Mouse (Mus musculus) megakaryocyte progenitor cell, adult 5-6 weeks (primary cell): Measurements from ENCODE around the gene Zfp800. TPM values are rescaled to one million over a fixed set of nuclear protein-coding genes. Genes with fewer than 3 reads are reported as not detected.

Experiments used
- ATAC-seq: replicated peaks from 2 replicates; pipeline ENCODE4 v1.8.0; 2016; ENCODE audit warnings: mild to moderate bottlenecking, moderate TSS enrichment, inconsistent platforms; ENCODE audit not compliant: poor library complexity
- total RNA-seq, 2 experiments: library from RNA; stranded (forward) in 1 of 2; stranded (reverse) in 1 of 2; fragments of 157-497, 149-512 nt in 1 of 2; fragments of 200-1000 nt in 1 of 2; gene quantifications; 2 replicates each; pipeline versions ENCODE4 v1.2.3 to v1.2.4; 2015 to 2017

Zfp800 gene
- 63.6 and 64.3 TPM in 2 replicates for total RNA-seq (2015)
- total RNA-seq (2017): 57.3 and 65.0 TPM in 2 replicates

DNA sequence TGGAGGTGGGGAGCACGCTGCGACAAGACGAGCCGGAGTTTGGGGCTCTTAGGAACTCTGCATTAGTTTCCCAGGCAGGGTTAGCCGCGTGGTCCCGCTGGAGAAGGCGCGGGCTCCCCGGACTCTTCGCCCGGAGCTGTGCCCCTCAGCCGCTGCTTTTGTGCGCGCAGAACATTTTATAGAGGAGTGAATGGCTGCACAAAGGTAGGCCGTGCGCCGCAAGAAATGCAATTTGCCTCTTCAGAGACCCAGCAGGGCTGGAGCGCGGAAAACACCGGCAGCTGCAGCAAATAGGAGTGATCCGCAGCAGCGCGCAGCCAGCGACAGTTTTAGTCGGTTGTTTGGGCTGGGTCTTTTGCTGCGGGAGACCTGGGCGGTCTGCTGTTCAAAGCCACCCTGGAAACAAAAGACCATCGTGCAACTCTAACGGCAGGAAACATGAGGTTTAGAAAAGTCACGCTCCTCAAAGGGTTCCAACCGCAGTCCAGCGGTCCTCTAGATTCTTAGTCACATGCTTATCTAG is at the start of gene Zfp800:
TSS of gene Zfp800 (minus strand) at position 325 of the 523 bp plus-strand sequence.
- ATAC-seq: peak; percentile 52

DNA sequence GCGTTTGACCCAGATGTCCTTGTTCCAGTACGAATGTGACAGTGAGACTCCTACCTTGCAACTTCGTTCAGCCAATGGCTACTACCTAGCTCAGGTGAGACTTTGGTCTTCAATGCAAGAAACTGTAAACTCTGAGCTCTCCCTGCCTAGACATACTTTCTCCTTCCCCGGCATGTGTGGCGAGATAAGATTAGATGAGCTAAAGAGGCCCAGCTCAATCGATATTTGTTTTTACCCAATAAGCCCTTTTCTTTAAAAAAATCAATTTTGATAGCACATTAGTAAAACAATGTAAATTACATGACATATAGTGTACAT is 33.7 kb upstream of the Zfp800 start:
- no peak for ATAC-seq

DNA sequence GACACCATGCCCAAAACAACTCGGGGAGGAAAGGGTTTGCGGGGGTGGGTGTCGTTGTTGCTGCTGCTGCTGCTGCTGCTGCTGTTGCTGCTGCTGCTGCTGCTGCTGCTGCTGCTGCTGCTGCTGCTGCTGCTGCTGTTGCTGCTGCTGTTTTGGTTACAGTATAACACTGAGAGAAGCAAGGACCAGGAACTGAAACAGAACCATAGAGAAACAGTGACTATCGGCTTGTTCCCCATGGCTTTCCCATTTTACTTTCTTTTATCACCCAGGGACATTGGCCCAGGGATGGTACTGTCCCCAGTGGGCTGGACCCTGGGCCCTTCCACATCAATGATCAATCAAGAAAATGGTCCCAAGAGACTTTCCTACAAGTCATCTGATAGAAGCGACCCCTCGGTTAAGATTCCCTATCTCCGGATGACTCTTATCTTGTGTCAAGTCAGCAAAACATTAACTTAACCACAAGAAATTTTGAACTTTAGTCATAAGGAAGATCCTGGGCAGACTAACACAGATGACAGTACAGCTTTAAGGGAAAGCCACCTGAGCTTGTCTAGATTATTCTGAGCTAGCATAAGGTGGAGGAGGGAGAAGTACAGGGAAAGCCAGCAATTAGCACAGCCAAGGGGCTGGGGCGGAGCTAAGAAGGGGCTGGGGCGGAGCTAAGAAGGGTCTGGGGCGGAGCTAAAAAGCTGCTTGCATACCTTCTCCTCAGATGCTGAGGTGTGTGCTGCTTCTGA is 33.2 kb upstream of the Zfp800 start:
- ATAC-seq: peak; percentile 39; the same call in 1 of the 2 replicates

DNA sequence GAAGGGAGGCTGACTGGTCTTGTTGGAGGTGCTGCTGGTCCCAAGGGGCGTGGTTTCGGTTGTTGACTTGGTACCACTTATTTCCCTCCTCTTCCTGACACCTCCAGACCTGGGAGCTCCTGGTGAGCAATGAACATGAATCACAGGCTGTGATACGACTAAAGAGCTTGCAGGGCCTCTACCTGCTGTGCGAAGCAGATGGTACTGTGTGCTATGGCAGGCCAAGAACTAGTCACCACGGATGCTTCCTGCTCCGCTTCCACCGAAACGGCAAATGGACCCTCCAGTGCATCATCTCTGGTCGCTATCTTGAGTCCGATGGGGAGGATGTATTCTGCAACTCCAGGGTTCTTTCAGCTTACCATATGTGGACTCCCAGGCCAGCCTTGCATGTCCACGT is 32.1 kb upstream of the Zfp800 start:
- no peak for ATAC-seq

DNA sequence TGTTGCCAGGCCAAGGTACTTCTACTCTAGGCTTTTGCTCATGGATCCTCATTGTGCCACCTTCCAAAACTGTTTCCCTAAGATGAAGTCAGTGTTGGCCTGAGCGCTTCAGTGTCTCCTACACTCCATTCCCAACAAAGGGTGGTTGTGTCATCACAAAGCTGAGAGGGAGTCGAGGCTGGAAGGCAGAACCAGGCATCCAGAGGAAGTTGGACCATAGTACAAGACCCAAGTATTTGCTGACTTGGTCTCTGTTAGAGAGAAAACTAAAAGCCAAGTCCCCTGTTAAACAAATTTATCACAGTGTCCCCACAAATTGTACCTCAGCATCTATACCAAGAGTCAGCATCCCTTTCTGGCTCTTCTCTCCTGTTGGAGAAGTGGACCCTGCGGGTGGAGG is 30.5 kb upstream of the Zfp800 start, which contains the start of gene Gcc1:
TSS of gene Gcc1 (minus strand) at position 101 of the 400 bp plus-strand sequence.
- ATAC-seq: no peak

DNA sequence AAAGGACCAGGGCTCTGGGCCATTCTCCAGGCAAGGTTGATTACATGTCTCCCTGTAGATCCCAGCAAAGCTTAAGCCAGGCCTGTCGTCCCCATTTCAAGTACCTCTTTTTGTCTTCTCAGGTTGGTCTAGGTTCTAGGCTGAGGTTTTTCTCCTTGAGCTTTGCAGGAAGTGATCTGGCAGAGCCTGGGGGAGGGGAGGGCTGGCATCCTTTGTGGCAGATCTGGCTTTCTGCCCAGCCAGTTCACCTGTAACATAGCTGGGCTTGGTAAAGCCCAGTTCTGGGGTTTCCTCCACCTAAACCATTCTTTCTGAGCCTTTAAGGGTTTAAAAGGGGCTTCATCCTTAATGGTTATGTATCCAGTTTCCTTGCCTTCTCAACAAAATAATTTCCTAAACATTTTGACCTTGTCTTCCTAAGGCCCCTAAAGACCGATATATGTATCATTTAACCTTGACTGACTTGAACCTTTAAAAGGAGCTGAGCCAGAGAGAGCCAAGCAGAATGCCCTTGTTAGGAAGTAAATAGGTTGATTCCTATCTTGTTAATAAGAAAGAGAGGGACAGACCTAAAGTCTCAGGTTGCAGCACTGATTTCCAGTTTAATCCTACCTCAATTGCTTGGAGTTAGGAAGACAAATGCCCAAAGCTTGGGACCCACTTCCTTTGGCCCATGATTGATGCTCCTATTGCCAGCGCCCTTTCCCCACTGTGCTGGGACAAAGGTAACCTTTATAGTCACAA is 29.5 kb upstream of the Zfp800 start, which contains the start of gene Fscn3:
TSS of gene Fscn3 (plus strand) at position 694 of the 744 bp plus-strand sequence.
- no peak for ATAC-seq

DNA sequence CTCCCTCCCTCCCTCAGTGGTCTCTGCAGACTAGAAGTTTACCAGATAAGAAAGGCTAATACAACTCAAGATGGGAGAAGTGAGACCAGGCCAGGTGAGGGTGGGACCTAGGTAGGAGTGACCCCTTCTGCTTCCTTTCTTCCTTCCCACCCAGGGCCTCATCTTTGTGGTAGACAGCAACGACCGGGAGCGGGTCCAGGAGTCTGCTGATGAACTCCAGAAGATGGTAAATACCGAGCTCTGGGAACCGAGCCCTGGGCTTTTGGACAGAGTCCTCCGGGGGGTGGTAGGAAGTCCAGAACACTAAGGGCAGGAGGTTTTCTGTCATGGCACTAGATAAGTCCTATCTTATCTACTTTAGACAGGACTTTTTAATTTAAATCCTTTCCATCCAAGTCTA is 27.2 kb upstream of the Zfp800 start:
- ATAC-seq: no peak

DNA sequence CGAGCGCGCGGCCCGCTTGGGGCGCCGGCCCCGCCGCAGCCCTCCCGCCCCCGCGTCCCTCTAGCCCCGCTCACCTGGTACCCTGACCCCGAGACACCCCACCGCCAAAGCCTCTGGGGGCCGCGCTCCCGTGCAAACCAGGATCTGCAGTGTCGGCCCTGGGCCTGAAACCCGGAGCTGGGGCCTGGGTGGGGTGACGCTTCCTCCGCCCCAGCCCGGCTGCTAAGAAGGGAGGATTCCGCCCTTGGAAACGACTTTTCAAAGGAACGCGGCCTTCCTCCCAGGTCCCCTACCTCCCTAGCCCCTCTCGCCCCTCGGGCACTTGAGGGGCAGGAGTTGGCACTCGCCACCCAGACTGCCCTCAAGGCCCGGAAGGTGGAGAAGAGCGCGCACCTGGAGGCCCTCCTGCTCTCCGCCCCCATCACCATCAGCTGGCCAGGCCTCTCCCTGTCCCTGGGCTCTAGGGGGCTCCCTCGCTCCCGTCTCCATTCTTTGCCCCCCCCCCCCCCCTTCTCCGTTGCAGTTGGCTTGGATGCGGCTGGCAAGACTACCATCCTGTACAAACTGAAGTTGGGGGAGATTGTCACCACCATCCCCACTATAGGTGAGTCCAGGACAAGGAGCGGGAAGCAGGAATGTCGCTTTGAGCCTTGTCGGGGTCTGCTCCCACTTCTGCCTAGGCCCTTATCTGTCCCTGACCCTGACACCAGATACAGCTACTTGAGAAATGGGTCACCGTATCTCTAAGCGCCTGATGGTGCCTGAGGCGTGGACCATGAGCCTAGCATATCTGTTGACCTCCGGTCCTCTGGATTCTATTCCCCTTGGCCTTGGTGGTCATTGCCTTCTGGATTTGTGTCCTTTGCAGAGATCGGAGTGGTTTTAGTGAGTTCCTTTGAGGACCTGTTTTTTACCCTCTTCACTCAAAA is 26.2 kb upstream of the Zfp800 start:
- ATAC-seq: peak; percentile 21

DNA sequence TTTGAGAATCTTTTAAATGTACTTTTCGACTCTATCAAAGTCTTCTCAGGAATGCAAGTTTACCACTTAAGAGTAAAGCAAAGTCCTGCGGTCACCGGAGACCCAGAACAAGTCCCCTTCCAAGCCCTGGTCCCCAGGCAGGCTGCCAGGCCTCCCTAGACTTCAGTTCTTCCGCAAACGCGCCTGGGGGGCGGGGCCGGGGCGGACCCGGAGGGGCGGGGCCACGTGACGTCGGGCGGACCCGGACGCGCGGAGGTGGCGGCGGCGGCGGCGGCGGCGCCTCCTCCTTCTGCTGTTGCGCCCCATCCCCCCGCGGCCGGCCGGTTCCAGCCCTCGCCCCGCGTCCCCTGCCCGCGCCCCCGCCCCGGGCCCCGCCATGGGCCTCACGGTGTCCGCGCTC is 25.5 kb upstream of the Zfp800 start, which contains the start of gene Arf5:
TSS of gene Arf5 (plus strand) at position 248 of the 400 bp plus-strand sequence.
- ATAC-seq: peak; percentile 42

DNA sequence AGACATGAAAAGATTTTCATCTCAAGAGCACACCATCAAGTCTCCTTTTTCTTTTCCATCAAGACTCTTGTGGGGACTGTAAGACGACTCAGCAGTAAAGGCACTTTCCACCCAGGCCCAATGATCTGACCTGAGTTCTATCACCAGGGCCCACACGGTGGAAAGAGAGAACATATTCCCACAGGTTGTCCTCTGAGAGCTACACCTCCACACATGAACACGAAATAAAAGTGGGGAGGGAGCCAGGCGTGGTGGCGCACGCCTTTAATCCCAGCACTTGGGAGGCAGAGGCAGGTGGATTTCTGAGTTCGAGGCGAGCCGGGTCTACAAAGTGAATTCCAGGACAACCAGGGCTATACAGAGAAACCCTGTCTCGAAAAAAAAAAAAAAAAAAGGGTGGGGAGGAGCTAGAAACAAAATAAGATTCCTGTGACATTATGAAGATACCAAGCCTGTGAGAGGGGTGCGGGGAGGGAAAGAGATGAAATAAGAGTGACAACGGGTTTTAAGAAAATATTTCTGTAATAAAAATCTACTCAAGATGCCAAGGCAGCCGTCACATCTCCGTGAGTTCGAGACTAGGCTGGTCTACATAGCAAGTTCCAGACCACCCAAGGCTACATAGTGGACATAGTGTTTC is 25.0 kb upstream of the Zfp800 start:
- no peak for ATAC-seq

DNA sequence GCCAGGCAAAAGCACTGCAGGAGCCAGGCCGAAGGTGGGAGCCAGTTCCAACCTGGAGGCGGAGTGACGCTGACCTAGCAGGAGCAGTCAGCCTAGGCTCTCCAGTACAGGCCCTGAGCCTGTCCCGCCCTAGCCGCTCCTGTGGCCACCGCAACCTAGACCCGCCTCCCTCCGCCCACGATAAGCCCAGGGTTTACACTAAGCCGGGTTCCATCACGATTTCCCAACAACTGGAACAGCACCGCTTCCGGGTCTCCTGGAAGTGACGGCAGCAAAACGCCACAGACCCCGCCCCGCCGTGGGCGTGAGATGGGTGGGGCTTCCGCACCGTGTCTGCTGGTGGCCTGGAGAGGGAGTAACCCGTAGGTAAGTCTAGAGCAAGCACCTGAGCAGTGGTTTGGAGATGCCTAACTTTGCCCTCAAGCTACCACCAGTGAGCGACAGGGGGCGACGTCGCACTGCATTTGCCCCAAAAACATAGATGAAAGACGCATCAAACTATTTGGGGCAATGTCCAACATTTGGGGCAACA is 23.7 kb upstream of the Zfp800 start:
- ATAC-seq: peak; percentile 84

DNA sequence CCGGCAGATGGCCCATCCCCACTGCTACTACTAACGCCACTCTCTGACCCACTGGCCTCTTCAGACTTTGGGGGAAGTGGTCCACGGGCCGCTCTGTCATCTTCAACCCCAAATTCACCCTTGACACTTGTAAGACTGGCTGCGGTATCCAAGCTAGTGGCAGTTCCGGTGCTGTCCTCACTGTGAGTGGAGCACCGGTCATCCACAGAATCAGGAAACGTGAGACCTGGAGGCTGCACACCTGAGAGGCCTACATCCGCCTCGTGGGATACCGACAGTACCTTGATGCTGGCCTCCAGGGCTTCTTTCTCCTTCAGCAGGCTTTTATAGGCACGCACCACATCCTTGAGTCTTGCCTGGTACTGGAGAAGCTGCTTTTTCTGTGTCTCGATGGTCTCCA is 23.1 kb upstream of the Zfp800 start:
- ATAC-seq: no peak

DNA sequence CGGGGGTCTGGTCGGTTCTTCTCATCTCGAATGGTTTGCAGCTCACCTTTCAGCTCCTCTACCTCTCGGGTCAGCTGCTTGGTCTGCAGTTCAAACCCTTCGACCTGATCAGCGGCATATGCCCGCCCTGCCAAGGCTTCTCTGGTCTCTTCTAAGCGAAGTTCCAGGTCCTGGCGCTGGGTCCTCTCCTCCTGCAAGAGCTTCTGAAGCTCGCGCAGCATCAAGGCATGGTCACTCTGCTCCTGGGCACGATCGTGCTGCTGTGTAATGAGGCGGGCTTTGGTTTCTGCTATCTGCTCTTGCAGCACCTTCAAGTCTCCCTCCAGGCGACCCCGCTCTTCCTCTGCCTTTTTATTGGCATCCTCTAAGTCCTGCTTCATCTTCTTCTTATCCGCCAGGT is 22.6 kb upstream of the Zfp800 start:
- ATAC-seq: no peak

DNA sequence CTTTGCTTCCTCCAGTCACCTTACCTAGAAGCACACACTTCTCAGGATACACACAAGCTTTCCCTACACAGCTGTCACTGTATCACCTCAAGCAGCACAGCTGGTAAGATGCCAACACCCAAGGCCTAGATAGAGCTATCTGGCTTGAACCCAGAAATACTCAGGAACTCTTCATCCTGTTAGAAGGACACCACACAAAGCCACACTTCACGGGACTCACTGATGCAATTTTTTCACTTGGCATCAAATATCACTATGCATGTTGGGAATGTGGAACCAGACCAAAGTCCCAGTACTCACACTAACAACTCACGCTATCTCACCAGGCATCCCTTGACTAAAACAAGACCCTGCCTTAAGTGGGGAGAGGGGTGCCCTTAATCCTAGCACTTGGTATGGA is 21.9 kb upstream of the Zfp800 start:
- no peak for ATAC-seq

DNA sequence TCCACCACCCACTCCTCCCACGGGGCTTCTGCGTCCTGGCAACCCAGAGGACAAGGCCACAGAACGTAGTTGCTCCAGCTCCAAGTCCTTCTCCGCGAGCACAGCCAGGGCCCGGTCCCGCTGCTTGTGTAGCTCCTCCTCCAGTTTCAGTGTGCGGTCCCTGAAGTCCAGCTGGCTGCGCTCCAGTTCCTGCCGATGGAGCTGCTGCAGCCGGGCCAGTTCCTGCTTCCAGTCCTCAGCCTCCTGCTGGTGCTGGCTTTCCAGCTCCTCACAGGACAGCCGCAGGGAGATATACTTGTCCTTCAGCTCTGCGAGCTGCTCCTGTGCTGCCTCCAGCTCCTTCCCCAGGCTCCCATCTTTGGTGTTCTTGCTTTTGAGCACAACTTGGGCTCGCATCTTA is 20.6 kb upstream of the Zfp800 start:
- no peak for ATAC-seq

DNA sequence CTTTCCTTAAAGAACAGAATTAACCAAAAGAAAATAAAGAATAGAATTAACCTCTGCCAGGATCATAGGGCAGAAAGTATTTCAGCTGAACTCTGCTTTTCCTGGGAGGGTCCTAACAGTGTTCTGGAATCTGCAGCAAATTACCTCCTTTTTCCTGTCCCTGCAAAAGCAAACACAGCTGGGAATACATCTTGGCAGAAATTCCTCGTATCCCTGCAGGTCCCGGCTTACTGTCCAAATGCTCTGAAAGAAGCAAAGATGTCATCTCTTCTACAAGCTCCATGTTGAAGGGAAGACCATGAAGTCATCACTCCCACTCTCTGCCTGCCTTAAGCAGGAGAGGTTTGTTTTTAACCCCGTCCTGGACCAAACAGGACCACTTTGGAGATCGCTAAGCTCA is 19.2 kb upstream of the Zfp800 start:
- no peak for ATAC-seq

DNA sequence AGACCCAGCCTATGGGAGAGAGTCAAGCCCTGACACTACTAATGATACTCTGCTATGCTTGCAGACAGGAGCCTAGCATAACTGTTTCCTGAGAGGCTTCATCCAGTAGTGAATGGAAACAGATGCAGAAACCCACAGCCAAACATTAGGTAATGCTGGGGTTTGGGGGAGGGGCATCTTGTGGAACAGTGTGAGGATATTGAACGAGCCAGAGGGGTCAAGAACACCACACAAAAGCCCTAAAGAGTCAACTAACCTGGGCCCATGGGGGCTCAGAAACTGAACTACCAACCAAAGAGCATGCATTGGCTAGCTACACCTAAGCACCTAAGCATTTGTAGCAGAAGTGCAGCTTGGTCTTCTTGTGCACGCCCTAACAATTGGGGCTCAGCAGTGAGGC is 13.4 kb upstream of the Zfp800 start:
- ATAC-seq: peak; percentile 40; the same call in 1 of the 2 replicates

DNA sequence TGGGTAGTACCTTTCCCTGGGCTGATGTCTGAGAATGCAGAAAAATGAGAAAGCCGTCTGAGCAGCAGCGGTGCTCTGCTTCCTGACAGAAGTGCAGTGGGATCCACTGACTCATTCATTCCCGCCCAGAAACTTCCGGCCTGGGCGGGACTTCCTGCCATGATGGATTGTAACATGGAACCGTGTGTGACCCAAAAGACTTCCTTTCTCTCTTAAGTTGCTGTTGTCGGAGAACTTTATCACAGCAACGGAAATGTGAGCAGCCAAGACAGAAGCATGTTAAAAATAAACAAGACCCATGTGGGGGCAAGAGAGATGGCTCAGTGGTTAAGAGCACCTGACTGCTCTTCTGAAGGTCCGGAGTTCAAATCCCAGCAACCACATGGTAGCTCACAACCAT is 12.2 kb upstream of the Zfp800 start:
- peak; percentile 90 for ATAC-seq

DNA sequence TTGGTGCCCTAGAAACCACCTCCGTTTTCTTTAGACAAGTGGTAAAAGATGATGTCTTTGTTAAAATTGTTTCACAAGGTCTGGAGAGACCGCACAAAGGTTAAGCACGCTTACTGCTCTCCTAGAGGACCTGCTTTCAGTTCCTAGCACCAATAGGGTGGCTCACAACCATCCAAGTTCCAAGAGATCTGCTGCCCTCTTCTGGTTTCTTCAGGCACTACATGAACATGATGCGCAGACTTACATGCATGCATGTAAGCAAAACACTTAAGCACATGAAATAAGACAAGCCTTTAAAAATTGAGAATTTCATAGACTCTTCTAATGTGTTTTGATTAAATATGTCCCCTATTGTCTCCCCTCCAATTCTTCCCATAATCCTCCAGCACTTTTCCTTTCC is 2.0 kb upstream of the Zfp800 start:
- ATAC-seq: no peak

DNA sequence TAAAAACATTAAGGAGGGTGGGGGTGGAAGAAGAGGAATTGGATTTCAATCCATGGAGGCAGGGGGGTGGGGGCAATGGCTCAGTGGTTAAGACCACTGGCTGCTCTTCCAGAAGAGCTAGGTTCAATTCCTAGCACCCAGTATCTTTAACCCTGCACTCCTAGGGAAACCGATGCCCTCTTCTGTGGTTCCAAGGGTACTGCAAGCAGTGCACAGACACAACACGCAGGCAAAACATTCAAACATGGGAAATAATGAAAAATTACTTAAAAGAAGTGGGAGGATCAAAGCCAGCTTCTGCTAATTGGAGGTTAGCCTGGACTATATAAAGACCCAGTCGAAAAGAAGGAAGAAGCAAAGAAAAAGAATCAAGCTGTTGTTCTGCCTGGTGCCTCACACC is 921 bp upstream of the Zfp800 start:
- ATAC-seq: peak; percentile 32; the same call in 1 of the 2 replicates
